Mouse (Mus musculus) limb, embryonic 12.5 days (tissue): ENCODE results near the gene Gm37240. TPM values are rescaled to one million over a fixed set of nuclear protein-coding genes. Genes with fewer than 3 reads are reported as not detected.

ENCODE experiments used
- ATAC-seq: fragments of 200-750 bp; cut with Nextera tagmentation; 2 replicates; pipeline ENCODE4 v1.8.0; 2017; ENCODE audit warnings: low read depth, moderate TSS enrichment; ENCODE audit not compliant: insufficient number of reproducible peaks, insufficient read depth, low FRiP score, low TSS enrichment
- H3K27ac ChIP-seq: fragments of 300-500 bp; sonication (generic); 2 replicates; pipeline ENCODE4 v1.5.1; 2016; ENCODE audit warnings: mild to moderate bottlenecking, moderate library complexity
- H3K27me3 ChIP-seq: fragments of 300-500 bp; sonication (generic); 2 replicates; pipeline ENCODE4 v1.6.1; 2016; ENCODE audit warnings: mild to moderate bottlenecking, moderate library complexity
- H3K36me3 ChIP-seq: fragments of 300-500 bp; sonication (generic); 2 replicates; pipeline ENCODE4 v1.6.1; 2016; ENCODE audit warnings: mild to moderate bottlenecking, moderate library complexity
- H3K4me1 ChIP-seq: fragments of 300-500 bp; sonication (generic); replicated peaks from 2 replicates; pipeline ENCODE4 v1.6.1; 2016
- H3K4me2 ChIP-seq: fragments of 300-500 bp; sonication (generic); 2 replicates; pipeline ENCODE4 v1.6.1; 2016; ENCODE audit warnings: mild to moderate bottlenecking, moderate library complexity
- H3K4me3 ChIP-seq: fragments of 300-500 bp; sonication (generic); replicated peaks from 2 replicates; pipeline ENCODE4 v1.5.1; 2016; ENCODE audit warnings: mild to moderate bottlenecking
- H3K9ac ChIP-seq: fragments of 300-500 bp; sonication (generic); replicated peaks from 2 replicates; pipeline ENCODE4 v1.6.1; 2016; ENCODE audit warnings: mild to moderate bottlenecking, moderate library complexity
- H3K9me3 ChIP-seq: fragments of 300-500 bp; sonication (generic); 2 replicates; pipeline ENCODE4 v1.6.1; 2016; ENCODE audit warnings: mild to moderate bottlenecking, moderate library complexity
- WGBS: fragments of 180-500 bp; shearing (Covaris S2); methylation state at CpG from one replicate; pipeline ENCODE4 v1.1.7; 2016; 5-methylcytosine and 5-hydroxymethylcytosine counted together
- polyA plus RNA-seq: library from polyadenylated mRNA; unstranded; fragments of >200 nt; fragmentation: Nextera tagmentation; extraction: Ambion mirVana; gene quantifications from 2 replicates; pipeline ENCODE4 v1.2.1, GENCODE M21; 2016

Gm37240 gene
- polyA plus RNA-seq, 1 experiment from 2014 or later = 3.4 TPM

DNA sequence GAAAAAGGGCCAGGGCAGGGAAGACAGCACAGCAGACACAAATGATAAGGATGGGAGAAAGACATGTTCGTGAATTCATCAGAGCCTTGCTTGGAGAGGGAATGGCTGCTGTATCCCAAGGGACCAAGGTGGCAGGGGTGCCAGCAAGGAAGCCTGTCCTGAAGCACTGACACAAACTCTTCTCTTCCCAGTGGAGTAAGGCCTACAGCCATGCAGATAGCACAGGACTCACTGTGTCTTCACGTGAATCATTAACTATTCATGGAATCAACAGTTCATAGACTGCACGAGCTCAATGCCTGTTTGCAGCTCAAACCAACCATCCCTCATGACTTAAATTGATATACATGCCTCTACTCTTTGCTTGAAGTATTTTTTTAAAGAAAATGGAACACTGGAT is 209.4 kb downstream of the Gm37240 start:
- 86% methylated on average over 3 of the region's 3 CpGs for WGBS
- no peak overlapping the region for H3K27ac ChIP-seq
- H3K4me2 ChIP-seq = no peak overlapping the region
- peaks cover 7% of the 10 kb centered on the region; the same call in 1 of the 2 replicates for H3K27me3 ChIP-seq
- ATAC-seq = no peak
- no peaks in the 10 kb centered on the region; the same call in 1 of the 2 replicates for H3K4me1 ChIP-seq
- no peak overlapping the region for H3K9ac ChIP-seq
- no peak overlapping the region for H3K4me3 ChIP-seq
- no peaks in the 10 kb centered on the region for H3K9me3 ChIP-seq
- H3K36me3 ChIP-seq = no peaks in the 10 kb centered on the region

DNA sequence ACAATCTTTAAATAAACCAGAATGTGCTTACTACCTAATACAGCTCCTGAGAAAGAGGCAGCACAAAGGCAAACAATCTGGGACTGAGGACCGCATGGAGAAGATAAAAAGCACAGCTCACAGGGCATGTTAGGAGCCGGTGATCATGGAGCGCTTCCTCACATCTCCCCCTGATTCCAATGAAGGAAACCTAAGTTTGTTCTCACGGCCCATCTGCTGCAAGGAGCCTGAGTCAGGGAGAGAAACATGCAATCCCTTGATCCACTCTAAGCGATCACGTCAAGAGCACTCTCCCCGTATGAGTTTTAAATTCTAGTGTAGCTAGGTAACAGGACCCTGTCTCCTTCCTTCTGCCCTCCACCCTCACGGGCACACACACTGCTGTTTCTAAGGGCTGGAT is 210.2 kb downstream of the Gm37240 start:
- Histone ChIP-seq H3K4me3 (no peak overlapping the region), H3K9ac (no peak overlapping the region), H3K27me3 (peaks cover 7% of the 10 kb centered on the region; the same call in 1 of the 2 replicates), H3K9me3 (no peaks in the 10 kb centered on the region), H3K27ac (no peak overlapping the region), H3K36me3 (no peaks in the 10 kb centered on the region), H3K4me1 (no peaks in the 10 kb centered on the region; the same call in 1 of the 2 replicates), H3K4me2 (no peak overlapping the region)
- 80% methylated on average over 8 of the region's 8 CpGs for WGBS
- ATAC-seq = no peak

DNA sequence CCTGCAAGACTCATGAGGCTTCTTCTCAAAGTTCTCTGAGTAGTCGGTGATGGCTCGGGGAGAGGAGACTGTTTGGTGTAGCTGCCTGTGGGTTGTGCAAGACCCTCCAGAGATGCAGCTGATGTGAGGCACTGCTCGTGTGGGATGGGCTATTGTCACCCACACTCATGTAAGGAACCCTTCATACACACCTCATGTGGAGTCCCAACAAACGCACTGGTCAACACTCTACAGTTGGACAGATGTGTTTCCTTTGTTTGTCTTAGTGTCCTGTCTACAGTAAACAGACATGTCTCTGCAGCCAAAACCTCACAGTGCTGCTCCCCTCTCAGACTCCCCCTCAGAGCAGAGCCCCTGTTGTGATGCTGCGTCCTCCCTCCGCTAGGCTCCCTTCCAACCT is 217.5 kb downstream of the Gm37240 start:
- 94% methylated on average over 6 of the region's 6 CpGs for WGBS
- Histone ChIP-seq H3K27ac (no peak overlapping the region), H3K27me3 (no peaks in the 10 kb centered on the region), H3K9ac (no peak overlapping the region), H3K9me3 (no peaks in the 10 kb centered on the region), H3K4me2 (no peak overlapping the region), H3K4me3 (no peak overlapping the region), H3K4me1 (no peaks in the 10 kb centered on the region), H3K36me3 (no peaks in the 10 kb centered on the region)
- no peak for ATAC-seq

DNA sequence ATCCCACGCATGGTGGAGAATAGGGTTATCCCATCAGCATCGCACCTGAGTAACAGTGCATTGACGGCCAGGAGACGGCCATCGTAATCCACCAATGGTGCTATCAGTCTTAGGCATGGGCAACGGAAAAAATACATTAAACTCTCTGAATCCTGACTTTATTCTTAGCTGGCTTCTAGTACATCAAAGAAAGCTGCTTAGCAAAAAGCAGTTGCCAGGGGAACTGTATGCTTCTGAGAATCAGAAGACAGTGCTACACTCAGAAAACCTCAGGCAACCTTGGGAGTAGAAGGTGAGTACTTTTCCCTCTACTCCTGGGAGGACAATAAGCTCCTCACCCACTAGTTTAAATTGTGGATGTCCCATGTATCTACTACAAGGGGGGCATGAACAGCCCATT is 219.6 kb downstream of the Gm37240 start:
- Histone ChIP-seq H3K4me3 (no peak overlapping the region), H3K9me3 (no peaks in the 10 kb centered on the region), H3K36me3 (no peaks in the 10 kb centered on the region), H3K4me2 (no peak overlapping the region), H3K27me3 (0 out of 2 replicates have a peak, but pooled peaks cover 3% of the 10 kb centered on the region), H3K27ac (no peak overlapping the region), H3K4me1 (no peaks in the 10 kb centered on the region), H3K9ac (no peak overlapping the region)
- ATAC-seq = no peak
- WGBS = 88% methylated on average over 6 of the region's 6 CpGs

DNA sequence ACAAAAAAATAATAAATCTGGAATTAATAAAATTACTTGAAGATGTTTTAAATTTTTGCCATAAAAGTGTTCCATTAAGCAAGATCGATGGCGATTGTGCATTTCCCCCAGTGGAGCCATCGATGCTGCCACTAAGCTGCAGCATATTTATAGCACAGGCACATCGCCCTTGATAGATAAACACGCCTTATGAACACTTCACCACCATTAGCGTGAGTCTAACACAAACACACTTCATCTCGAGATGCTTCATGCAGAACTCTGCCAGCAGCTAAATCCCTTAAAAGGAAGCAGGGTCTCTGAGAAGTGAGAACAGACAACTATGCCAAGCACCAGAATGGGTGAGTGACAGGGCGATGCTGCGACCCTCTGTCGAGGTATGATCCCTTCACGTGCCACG is 220.6 kb downstream of the Gm37240 start:
- Histone ChIP-seq H3K27ac (no peak overlapping the region), H3K9me3 (no peaks in the 10 kb centered on the region), H3K4me1 (no peaks in the 10 kb centered on the region), H3K4me2 (no peak overlapping the region), H3K4me3 (no peak overlapping the region), H3K36me3 (no peaks in the 10 kb centered on the region), H3K9ac (no peak overlapping the region), H3K27me3 (0 out of 2 replicates have a peak, but pooled peaks cover 3% of the 10 kb centered on the region)
- no peak for ATAC-seq
- 82% methylated on average over 12 of the region's 12 CpGs for WGBS

DNA sequence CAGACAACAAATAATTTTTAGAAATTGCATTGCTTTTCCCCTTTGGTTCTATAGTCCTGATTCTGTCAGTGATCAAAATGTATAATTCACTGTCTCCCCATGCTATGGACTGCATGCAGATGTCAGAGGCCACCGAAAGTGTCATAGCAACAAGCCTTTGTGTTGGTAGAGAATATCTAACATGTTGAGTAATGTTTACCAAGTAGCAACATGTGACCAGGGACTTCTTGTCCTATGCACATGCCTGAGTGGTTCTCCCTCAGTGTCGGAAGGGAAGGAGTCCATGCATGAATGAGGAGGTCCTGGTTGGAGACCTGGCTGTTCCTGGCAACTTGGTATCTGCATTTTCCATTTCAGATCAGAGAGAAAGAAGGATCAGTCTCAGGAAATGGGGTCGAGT is 221.2 kb downstream of the Gm37240 start:
- Histone ChIP-seq H3K27me3 (0 out of 2 replicates have a peak, but pooled peaks cover 3% of the 10 kb centered on the region), H3K36me3 (no peaks in the 10 kb centered on the region), H3K9ac (no peak overlapping the region), H3K4me1 (no peaks in the 10 kb centered on the region), H3K27ac (no peak overlapping the region), H3K4me3 (no peak overlapping the region), H3K9me3 (no peaks in the 10 kb centered on the region), H3K4me2 (no peak overlapping the region)
- 78% methylated on average over 3 of the region's 3 CpGs for WGBS
- ATAC-seq = no peak

DNA sequence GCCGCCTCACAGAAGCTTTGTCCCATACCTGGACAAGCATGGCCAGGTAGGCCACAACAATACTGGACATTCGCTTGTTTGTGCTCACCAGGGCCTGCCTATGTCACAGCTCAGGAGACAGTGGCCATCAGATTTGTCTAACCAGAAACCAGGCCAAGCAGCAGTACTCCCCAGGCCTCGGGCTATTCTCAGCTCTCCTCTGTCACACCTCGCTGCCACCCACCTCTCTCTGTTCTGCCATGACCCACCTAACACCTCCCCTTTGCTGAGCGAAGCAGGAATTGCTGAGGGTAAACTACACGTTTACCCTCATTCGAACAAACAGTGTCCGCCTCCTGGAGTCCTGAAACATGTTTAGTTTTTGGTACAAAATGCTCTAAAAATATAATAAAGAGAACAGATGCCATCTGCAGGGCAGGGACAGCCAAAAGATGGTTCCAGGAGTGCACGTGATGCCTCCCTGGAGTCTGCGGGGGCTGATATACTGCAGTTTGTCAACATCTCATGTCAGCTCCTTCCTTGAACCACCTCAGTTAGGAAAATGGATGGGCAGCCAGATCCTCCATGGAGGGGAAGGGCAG is 222.6 kb downstream of the Gm37240 start:
- WGBS = 83% methylated on average over 10 of the region's 10 CpGs
- no peak overlapping the region for H3K27ac ChIP-seq
- H3K9ac ChIP-seq = no peak overlapping the region
- H3K4me2 ChIP-seq = no peak overlapping the region
- no peaks in the 10 kb centered on the region for H3K4me1 ChIP-seq
- no peaks in the 10 kb centered on the region for H3K9me3 ChIP-seq
- H3K27me3 ChIP-seq = 0 out of 2 replicates have a peak, but pooled peaks cover 3% of the 10 kb centered on the region
- ATAC-seq = no peak
- no peaks in the 10 kb centered on the region for H3K36me3 ChIP-seq
- H3K4me3 ChIP-seq = no peak overlapping the region

DNA sequence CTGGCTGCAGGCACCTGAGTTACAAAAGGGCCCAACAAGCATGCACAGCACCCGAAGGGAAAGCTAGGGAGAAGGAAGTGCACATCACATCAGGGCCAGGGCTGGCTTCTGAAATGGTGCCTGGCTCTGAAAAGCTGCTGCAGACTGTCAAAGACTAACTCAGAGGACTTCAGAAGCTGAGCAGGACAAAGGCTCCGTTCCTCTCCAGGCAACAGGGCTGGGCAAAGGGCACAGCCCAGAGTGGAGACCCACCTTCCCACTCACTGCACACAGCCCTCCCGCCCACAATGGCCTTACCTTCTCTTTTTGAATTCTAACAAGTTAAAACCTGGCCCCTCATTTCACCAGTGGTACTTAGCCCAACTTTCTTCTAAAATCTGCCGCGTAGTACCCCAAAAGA is 223.5 kb downstream of the Gm37240 start:
- Histone ChIP-seq H3K4me3 (no peak overlapping the region), H3K9ac (no peak overlapping the region; the same call in 1 of the 2 replicates), H3K36me3 (no peaks in the 10 kb centered on the region), H3K9me3 (no peaks in the 10 kb centered on the region), H3K27ac (no peak overlapping the region), H3K27me3 (0 out of 2 replicates have a peak, but pooled peaks cover 3% of the 10 kb centered on the region), H3K4me1 (no peaks in the 10 kb centered on the region), H3K4me2 (no peak overlapping the region)
- 86% methylated on average over 5 of the region's 5 CpGs for whole genome bisulfite sequencing
- no peak for ATAC-seq

DNA sequence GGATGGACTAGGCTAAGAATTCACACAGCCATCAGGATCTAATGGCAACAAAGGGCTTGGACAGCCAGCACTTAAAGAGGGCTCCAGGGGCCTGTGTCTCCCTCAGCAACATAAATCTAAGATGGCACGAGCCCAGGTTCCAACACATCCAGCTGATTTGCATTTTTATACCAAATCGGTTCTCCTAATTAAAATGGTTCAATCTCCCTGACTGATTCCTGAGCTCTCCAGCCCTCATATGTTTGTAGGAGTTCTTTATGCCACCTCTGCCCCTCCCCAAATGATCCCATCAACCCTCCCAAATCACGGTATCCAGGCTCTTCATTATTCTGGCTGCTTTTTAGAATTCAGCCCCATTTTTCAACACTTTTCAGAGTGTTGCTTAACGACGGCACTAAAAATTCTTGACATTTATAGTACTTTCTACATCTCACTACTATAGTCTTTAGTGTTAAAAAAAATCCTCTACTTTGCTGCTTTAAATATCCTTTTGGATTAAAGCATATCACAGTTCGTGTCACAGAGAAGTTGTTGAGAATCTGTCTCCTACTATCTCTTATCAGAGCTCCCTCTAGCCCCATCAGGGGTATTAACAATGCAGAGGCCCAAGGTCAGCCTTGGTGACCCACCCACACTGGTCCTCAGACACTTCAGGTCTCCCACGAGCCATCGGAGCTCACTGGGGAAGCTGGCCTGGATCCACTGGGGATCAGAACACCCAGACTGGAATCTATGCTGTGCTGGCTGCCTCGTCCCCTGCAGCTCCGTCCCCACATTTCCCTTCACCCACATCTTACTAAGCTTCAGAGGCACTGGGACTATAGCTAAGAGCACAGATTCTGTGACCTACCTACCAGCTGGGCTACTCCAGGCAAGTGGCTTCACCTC is 225.1 kb downstream of the Gm37240 start:
- Histone ChIP-seq H3K27ac (no peak overlapping the region), H3K4me3 (no peak overlapping the region), H3K4me2 (no peak overlapping the region), H3K27me3 (0 out of 2 replicates have a peak, but pooled peaks cover 3% of the 10 kb centered on the region), H3K9me3 (no peaks in the 10 kb centered on the region), H3K36me3 (no peaks in the 10 kb centered on the region), H3K9ac (no peak overlapping the region), H3K4me1 (0 out of 2 replicates have a peak, but pooled peaks cover 2% of the 10 kb centered on the region)
- 71% methylated on average over 10 of the region's 10 CpGs for WGBS
- ATAC-seq = no peak

DNA sequence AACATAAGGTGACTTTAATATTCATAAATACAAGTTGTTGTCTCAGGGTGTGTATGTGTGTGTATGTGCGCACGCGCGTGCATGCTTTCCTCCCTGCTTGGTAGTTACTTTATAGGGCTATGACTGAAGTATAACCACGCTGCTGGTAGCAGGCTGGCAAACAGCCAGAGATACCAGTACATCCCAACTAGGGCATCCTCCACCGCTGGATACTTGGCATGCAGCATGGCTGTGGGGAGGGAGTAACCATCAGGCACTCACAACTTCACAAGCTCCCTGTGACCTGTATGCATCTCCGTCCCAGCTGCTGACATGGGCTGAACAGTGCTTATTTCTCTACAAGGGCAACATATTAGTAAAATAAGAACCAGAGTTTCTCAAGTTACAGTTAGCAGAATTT is 227.6 kb downstream of the Gm37240 start:
- Histone ChIP-seq H3K27me3 (0 out of 2 replicates have a peak, but pooled peaks cover 3% of the 10 kb centered on the region), H3K36me3 (no peaks in the 10 kb centered on the region; the same call in 1 of the 2 replicates), H3K4me3 (no peak overlapping the region), H3K4me2 (no peak overlapping the region), H3K9ac (no peak overlapping the region), H3K27ac (no peak overlapping the region), H3K9me3 (no peaks in the 10 kb centered on the region), H3K4me1 (peaks cover 10% of the 10 kb centered on the region; the same call in 1 of the 2 replicates)
- WGBS = 90% methylated on average over 7 of the region's 7 CpGs
- ATAC-seq = no peak

DNA sequence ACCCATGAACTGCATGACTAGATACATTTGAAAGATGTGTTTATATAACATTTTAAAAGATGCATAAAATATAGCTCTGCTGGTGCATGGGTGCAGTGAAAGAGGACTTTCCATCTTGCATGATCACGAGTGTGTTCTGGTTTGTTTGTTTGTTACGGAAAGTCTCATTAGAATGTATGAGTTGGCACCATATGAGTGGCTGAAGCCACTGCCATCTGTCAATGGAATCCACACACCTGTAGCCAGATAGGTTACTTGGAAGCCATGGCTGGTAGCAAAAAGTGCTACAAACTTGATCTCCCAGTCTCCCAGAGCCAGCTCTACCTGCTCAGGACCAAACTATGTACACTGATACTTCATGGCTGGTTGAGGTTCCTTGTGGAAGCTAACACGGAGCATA is 231.8 kb downstream of the Gm37240 start:
- 95% methylated on average over 3 of the region's 3 CpGs for whole genome bisulfite sequencing
- Histone ChIP-seq H3K27ac (no peak overlapping the region), H3K4me3 (no peak overlapping the region), H3K9me3 (no peaks in the 10 kb centered on the region), H3K27me3 (no peaks in the 10 kb centered on the region), H3K36me3 (peaks cover 6% of the 10 kb centered on the region; the same call in 1 of the 2 replicates), H3K4me1 (peaks cover 10% of the 10 kb centered on the region; the same call in 1 of the 2 replicates), H3K4me2 (no peak overlapping the region), H3K9ac (no peak overlapping the region)
- no peak for ATAC-seq
